Mouse (Mus musculus) frontal cortex, postnatal 36 days (tissue): ENCODE data around the gene Thumpd2.

Experiments used
- DNase-seq, 2 experiments: peaks; one replicate each; pipeline ENCODE4 v3.0.0; 2022; ENCODE audit warnings: low spot score in 2 of 2

Gene Thumpd2

DNA sequence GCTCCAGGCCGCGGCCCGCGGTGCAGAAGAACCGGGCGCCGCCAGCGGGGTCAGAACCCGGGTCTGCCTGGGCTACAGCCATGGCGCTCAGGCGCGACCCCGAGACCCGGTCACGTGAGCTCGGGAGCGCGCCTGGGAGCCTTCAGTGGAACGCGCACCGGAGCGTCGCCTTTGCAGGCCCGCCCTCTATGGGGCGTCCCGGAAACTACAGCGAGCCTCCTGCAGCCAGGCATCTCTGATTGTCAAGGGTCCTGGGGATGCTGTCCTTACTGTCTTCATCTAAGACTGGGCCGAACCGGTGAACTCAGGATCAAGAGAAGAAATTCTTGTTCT, at the start of gene Thumpd2:
TSS of gene Thumpd2 (minus strand) at position 104 of the 333 bp plus-strand sequence.
- peak; percentile 84 to 89 for DNase-seq

DNA sequence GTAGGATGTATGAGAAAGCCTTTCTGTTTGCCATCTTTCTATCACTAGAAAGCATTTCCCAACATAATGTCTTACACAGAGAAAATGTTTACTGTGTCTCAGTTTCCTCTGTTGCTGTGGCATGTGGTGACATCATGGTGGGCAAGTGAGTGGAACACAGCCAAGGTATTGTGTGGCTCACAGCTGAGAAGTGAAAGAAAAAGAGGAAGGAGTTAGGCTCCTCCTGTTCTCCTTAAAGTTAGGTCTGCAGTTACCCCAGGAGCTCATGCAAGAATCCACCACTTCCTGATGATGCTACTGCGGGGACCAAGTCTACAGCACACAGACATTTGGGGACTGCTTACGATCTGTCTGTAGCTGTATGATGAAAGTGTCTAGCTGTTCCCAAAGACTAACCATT, 39.4 kb upstream of the Thumpd2 start:
- no peak for DNase-seq

DNA sequence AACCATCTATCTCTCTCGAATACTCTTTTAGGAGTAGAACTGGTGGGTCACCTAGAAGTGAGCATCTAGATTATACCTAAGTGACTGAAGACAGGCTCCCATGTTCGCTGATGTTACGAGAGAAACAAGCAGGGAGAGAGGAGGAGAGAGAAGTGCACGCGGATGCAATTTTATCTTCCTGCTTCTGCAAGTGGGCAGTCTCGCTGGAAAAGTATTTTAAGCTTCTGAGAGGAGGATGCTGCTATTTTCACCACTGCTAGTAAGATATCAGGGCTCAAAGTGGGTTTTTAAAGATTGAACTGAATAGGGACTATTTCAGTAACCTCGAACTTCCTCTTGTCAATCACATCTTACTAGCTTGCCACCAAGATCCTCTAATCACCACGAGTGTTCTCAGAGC, 38.0 kb upstream of the Thumpd2 start:
- peak; percentile 8 to 58 for DNase-seq

DNA sequence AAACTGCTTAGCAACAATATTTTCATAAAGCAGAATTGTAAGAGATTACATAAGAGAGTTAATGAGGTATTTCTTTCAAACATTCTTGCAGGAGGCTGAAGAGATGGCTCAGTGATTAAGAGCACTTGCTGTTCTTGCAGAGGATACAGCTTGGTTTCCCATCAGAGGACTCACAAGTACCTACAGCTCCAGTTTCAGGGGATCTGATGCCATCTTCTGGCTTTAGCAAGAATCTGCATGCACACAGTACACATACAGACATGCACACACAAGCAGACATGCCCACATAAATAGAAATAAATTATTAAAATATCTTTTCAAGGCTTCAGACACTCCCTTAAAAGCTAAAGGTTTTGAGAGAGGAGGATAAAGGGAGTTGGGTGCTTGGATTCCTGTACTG, 33.6 kb upstream of the Thumpd2 start:
- DNase-seq, result no peak

DNA sequence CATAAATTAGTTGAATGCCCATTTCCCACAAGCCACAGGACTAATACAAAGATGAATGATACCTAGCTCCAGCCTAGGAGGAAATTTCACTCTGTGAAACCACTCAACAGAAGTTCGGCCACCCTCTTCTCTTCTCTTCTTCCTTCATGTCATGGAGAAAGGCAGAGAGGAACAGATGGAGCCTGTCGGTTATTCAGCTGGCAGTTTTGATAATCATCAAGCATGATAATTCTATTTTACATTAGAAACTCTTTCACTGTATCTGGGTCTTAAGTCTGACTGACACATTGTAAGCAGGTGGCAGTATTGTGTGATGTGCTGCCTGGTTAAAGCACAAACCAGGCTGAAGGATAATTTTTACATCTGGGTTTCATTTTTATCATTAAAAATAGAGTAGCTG, 31.6 kb upstream of the Thumpd2 start:
- DNase-seq, result no peak

DNA sequence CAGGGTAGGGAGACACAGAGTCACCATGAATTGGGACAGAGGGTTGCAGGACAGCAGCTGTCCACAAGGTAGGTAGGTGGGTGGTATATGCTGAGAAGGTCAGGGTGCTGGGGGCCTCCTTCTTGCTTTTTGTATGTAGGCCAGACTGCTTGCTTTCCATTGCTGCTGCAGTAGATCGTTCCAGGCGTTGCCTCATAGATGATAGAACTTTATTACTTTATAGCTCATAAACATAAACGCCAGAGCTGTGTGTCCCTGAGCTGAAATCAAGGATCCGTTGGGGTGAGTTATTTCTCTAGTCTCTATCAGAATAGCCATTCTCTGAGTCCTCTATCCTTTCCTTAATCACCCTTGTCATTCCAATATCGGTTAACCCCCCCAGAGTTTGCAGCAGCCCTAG, 27.9 kb upstream of the Thumpd2 start:
- no peak for DNase-seq

DNA sequence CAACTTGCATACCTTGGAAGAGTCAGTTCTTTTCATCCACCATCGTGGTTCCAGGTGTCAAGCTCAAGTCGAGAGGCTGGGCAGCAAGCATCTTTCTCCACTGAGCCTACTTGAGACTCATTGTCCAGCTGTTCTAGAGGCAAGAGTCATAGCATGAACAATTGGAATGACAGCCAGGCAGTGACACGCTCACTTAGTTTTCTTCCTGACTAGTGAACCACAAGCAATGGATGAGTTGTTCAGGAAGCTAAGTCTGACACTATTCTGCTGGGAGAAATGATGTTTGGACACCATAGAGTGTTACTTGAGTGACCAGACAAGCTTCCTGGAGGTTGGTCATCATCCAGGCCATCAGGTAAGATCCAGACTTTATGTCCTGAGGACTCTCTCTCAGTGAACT, 24.0 kb upstream of the Thumpd2 start:
- DNase-seq, result no peak

DNA sequence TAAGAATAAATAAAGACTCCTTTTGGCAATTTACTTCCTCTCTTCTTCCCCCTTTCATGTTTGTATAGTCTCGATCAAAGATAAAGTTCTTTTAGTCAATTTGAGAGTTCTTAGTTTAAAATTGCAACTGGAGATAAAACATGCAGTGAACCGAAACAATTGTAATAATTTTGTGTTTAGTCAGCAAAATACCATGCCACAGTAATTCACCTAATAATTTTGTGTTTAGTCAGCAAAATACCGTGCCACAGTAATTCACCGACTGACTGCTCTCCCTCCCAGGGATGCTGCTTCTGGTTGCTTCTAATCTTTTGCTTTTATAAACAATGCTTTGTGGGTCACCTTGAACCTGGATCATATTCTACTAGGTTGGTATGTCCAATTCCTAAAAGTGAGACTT, 22.9 kb upstream of the Thumpd2 start:
- DNase-seq, result no peak

DNA sequence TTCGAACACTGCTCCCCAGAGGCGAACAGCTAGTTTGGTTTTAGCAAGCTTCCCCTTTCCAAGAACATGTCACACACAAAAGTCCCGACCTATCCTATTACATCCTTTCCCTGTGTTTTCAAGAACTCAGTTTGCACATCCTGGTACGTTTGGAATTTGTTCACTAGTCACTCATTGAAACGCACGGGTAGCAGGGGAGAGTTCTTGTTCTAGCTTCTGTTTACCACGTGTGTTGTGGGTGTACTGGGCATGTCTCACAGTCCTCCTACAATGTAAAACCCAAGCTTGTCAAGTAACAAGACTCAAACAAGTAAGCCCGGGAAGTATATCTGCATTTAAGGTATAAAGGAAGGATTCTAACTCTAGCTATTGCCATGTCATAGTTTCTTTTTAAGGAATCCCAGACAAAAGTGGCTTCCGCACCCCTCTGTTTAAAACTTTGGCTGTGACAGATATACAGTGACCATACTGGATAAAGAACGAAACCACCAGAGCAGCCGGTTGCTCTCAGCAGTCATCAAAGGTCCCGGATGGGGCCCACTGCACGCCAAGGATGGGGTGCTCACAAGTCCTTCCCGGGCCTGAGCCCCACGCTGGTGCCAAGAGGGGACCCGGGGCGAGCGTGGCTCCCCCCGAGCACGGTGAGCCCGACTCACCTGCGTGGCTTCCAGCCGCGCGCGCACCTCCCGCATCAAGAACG, 453 bp downstream of the Thumpd2 start:
- peak; percentile 36 to 52 for DNase-seq

DNA sequence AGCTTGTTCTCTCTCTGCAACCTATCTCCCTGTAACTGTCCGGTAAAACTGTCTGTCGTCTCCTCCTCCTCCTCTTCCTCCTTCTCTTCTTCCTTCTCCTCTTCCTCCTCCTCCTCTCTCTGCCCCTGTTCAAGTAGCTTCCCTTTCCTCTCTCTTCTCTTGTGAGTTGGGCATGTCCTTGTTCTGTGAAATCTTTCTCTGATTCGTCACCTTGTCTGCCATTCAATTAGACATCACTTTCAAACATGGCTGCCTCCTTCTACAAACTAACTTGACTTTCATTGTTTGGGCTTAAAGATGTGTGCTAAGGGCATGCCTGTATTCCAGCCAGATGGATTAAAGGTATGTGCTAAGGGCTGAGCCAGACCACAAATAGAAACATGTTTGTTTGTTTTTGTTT, 1.5 kb downstream of the Thumpd2 start:
- no peak for DNase-seq

DNA sequence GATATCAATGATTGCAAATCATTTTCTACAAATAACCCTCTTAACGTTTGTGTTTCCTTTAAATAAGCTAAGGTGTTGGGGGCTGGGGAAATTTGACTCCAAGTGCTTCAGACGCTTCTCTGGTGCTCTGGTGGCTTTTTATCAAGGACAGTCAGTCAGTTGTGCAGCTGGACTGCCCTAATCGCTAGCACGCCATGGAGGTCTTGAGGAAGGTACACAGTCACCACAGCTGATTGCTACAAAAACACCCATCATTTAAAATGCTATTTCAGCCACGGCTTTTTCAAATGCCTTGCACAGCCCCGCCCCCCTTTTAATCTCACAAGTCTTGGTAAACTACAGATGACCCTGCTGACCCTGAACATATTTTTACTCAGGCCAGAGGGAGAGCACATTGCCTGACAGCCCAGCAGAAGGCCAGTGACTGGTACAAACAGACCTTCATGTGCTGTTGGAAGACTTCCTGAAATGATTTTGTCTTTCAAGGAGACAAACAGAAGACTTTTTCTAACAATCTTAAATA, 2.5 kb downstream of the Thumpd2 start:
- DNase-seq, result no peak

DNA sequence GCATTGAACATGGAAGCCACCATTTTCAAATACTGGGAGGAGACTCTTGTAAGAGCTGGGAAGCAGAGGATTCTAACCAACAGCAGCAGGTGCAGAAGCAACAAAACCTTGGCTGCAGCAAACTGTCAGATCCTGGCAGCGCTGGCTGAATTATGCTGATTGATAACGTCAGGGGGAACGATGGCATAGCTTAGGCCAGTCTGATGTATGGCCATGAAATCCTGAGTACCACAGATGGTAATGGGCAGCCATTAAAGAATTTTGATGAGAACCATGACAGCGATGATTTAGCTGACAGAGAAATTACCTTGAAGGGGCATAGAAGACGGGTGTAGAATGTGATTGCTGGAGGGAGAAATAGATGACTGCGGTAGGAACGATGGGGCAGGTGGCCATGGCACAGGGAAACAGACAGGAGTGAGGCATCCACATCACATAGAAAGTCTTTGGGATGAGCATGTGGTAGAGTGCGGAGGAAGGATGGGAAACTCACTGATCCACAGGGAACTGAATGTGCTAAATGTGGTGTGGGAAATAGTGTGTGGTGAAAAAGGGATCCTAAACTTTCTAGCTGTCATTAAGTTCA, 8.0 kb downstream of the Thumpd2 start:
- DNase-seq, result no peak

DNA sequence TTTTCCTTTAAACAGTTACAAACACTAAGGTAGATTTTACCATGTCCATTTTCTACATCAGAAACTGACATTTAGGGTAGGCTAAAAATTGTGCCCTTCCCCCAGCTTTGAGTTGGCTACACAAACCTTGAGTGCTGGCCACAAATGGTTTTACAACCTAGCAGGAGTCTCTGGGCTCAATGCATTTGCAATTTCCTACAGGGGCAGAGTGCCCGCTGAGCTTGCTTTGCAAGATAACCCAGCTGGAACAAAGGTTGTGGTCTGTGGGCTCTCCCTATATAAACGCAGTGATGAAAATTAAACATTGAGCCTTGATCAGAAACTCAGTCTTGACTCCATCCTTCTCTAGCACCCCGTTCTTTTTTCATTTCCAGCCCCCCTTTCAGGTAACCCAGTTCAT, 8.8 kb downstream of the Thumpd2 start:
- no peak for DNase-seq

DNA sequence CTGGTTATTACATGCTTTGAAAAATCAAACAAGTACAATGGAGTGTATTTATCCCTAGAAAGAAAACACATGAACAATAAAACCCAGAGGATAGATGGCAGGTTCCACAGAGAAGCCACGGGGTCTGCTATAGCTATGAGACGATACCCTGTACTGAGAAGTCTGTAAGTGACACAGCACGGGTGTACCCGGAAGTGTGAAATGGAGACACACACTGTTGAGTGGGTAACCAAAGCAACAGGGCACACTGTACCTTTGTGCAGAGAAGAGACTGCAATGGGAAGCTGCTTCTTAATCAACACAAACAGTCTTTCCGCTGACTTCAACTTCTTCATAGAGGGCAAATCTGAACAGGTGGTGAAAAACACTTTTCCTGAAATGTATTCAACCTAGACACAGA, 9.4 kb downstream of the Thumpd2 start:
- no peak for DNase-seq

DNA sequence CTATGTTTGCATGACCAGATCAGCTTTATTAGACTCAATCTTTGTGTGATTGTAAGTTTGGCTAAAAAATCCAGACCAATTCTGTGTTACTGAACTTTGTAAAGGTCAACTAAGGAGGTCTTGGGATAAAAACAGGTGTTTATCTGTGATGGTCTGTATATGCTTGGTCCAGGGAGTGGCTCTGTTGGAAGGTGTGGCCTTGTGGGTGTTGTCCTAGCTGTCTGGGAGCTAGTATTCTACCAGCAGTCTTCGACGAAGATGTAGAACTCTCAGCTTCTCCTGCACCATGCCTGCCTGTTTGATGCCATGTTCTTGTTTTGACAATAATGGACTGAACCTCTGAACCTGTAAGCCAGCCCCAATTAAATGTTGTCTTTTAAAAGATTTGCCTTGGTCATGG, 11.6 kb downstream of the Thumpd2 start:
- no peak for DNase-seq

DNA sequence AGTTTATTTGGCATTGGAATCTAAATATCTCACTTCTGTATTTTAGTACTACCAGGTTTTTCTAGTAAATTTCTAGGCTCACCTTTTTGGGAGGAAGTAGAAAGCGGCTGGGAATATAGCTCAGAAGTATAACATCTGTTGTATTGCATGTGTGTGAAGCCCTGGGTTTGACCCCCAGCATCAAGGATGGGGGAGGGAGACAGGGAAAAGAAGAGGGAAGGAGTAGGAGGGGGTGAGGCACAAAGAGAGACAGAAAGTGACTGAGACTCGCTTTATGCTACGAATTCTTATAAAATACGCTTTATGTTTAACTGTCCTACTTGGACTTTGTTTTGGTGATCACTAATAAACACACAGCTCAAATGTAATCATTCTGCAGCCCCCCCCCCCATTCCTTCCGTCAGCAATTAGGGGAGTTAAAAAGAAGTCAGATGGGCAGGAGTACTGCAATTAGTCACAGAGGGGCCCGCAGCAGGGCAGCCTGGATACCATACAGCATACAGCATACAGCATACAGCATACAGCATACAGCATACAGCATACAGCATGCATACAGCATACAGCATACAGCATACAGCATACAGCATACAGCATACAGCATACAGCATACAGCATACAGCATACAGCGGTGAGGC, 16.8 kb downstream of the Thumpd2 start:
- DNase-seq, result no peak

DNA sequence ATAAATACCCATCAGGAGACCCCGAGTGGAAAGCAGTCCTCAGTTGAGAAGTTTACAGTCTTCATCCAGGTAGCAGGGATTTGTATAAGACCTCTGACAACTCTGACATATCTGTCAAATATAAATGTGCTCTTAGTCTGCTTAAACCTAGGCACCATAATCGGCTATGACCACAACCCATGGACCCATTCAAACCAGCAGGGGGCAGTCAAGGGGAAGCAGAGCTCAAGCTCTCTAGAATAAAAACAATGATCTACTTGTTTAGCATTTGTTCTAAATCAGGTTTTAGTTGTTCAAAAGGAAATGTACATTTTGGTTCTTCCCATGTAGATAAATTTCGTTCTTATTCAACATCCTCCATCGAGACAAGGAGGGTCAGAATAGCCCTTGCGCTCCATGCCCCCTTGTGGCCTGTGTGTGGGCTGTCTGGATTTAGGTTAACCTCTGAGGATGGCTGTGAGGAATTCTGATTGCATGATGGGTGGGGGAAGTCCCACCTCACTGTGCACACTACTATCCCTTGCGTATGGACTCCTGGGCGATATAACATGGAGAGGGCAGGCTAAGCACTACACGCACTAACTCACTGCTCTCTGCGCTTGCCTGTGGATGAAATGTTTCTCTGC, 19.2 kb downstream of the Thumpd2 start:
- peak; percentile 15 to 63 for DNase-seq

DNA sequence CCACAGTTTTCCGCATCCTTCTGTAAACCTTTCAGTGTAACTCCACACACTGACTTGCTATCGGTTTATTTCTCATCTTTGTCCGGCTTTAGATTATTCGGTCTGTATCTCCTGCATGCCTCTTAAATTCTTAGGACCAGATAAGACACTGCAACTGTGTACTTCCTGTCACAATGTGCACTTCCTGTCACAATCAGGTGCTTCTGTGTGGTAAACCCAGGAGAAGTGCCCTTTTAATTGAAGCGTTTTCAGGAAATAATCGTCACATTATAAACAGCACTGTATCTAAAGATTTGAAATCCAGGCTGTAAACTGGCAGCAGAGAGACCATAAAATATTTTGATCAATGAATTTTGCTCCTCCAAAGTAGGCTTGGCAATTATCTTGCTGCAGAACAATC, 19.8 kb downstream of the Thumpd2 start:
- DNase-seq, result no peak

DNA sequence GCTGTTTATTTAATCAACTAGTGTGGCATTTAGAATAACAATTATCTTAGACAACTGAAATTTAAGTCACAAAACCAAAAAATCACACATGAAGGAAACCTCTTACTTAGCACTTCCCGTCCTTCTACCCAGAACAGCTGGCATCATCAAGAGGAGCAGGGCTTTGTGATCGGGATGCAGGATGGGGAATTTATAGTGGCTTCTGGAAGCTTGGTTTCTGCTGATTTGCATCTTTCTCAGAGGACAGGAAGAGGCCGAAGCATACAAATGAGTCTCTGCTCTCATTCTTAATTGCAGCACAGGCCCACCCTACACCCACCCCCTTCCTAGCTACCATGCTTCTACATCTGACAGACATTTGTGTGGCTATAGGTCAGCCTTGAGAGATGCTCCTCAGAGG, 20.5 kb downstream of the Thumpd2 start:
- DNase-seq, result no peak

DNA sequence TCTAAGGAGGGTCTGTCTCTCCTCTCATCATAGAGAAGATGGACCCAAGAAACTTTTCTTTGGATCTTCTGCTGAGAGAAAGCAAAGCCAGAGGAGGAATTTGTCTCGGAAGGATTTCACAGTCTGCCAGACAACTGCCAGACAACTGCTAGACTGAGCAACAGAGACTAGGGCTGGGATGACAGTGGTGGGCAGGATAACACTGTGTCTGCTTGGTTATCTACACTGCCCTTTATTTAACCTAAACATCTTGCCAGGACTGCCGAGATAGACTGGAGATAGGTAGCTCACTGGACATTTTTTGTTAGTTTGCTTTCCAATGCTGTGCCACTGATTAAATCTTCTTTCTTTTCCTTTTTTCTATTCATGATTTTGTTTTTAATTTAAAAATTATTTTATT, 23.2 kb downstream of the Thumpd2 start:
- DNase-seq, result no peak

DNA sequence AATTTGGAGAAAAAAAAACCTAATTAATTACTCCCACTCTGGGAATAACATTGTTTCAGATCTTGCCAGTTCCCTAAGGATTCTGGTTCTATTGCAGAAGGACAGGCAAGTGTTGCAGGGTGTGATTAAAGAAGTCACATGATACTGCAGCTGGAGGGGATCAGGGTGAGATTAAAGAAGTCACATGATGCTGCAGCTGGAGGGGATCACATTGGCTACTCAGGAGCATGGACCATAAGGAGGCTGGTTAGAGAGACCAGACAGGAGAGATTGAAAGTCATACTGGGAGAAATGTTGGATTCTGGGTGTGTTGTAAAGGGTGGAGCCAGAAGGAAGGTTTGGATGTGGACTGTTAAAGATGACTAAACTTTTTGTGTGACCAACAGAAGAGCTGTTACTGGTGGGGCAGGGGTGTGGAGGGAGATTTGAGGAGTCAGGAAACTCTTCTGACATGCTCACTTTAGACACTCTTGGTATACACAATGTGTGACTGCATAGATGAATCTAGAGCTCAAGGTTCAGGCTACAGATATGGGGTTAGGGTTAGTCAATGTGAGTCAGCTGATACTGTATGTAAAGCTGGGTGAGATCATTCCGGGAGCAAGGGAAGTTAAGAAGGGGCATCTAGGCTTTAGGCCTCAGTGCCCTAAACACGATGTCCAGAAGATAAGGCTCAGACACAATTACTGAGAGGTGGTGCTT, 26.0 kb downstream of the Thumpd2 start:
- DNase-seq, result no peak

DNA sequence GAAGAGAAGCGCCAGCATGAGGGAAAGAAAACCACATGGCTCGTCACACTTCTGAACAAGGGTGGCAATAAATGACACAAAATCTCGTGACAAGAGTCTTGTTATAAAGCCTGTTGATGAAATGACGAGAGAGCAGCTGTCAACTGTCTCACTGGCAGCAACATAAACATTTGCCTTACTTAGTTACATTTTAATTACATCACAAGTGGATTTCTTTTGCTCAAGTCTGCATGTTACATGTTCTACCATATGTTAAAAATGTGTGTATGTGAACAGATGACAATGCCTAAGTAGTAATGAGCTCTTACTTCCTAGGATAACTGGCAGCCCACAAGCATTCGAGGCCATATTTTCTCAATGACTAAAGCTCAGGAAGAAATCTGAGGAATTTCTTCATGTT, 29.5 kb downstream of the Thumpd2 start:
- DNase-seq, result no peak
